Mouse (Mus musculus): ENCODE results near the gene Hip1r. TPM values are rescaled to one million over a fixed set of nuclear protein-coding genes. Genes with fewer than 3 reads are reported as not detected.

The Hip1r gene
- polyA plus RNA-seq, 1 experiment from 2014 or later, result 34.2 TPM

DNA sequence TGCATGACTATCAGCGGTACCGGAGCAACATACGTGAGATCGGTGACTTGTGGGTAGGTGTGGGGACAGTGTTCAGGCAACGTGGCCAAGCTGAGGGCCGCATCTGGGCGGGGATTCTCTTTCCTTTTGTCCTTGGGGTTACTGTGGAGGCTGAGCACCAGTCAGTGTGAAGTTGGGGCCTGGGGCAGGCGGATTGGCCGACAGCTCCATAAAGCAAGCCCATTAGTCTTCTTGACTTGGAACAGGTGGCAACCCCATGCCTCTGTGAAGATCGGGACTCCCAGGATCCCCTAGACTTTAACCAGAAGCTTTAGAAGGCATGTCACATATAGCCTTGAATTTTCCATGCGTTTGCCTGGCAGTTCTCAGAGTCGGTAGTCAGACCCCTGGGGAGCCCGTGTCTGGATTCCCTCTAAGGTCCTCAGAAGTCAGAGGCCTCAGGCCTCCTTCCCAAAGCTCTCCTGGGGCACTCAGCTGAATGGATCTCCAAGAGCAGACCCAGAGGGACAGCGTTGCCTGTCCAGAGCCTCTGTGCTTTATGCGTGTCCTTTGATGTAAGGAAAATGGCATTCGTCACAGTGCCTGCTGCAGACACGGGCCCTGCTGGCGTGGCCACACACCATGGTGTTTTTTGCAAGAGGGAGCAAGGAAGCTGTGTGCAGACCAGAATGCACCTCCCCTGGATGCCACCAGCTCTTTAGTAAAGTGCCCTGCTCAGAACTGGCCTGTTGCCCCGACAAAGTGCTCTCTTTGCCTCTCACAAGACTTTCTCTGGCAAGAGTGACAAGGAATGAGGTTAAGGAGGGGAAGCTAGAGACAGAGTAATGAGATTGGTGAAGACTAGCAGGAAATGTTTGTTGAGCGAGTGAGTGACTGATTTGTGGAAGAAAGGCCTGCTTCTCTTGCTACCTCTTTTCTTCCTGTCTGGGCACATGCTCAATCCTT is 16.8 kb downstream of the Hip1r start:
- Histone ChIP-seq H3K4me1 (replicated peaks) (peaks cover 39% of the 10 kb centered on the region), H3K4me2 (no peak overlapping the region), H3K9ac (no peak overlapping the region), H3K9me3 (no peaks in the 10 kb centered on the region), H3K4me3 (no peak overlapping the region), H3K27ac (replicated peaks) (peak overlapping the region; percentile 2; the same call in 1 of the 2 replicates), H3K27me3 (no peaks in the 10 kb centered on the region; the same call in 1 of the 2 replicates), H3K36me3 (no peaks in the 10 kb centered on the region)
- ATAC-seq (ENCODE audit: low FRiP score, low read depth), result peak; percentile 40; the same call in 1 of the 2 replicates
- 37% methylated on average over 20 of the region's 20 CpGs for WGBS

DNA sequence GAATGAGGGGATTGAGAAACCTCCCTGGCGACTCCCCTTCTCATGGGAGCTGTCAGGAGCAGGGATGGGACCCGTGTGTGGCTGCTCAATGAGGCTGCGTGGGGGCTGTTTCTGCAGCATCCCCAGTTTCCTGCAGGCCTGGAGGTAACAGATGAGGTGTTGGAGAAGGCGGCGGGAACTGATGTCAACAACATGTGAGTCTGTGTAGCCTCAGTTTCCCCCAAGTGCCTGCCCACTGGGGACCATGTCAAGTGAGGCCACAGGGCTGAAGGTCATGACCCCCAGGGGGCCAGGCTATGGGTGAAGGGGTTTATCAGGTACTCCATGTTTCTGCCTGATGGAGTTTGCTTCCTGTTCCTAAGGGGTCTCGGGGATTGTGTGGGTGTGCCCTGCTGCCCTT is 17.9 kb downstream of the Hip1r start:
- 0 out of 2 replicates have a peak overlapping the region, but pooled peaks have one; percentile 2 for H3K27ac ChIP-seq (replicated peaks)
- no peak overlapping the region for H3K4me2 ChIP-seq
- 78% methylated on average over 6 of the region's 6 CpGs for WGBS
- H3K36me3 ChIP-seq, result no peaks in the 10 kb centered on the region
- H3K4me3 ChIP-seq, result no peak overlapping the region
- no peaks in the 10 kb centered on the region for H3K9me3 ChIP-seq
- H3K4me1 ChIP-seq (replicated peaks), result peaks cover 39% of the 10 kb centered on the region
- no peak overlapping the region for H3K9ac ChIP-seq
- ATAC-seq (ENCODE audit: low FRiP score, low read depth), result no peak
- no peaks in the 10 kb centered on the region; the same call in 1 of the 2 replicates for H3K27me3 ChIP-seq

DNA sequence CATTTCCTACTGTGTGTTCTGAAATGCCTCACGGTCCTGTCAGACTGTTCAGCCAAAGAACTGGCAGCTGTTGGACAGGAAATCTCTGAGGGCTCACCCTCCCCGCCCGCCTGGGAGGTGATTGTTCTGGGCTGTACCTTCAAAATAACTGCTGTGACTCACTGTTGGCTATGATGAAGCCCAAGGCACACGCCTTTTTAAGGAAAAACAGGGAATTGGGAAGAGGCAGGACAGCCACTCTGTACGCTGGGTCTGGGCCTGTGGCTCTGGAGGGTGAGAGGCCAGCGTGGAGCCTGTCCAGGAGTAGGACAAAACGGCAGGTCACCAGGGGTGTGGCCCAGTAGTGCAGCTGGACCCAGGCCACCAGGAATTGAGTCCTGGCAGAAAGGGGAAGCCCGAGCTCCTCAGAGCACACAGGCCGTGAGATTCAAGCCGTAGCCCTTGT is 18.8 kb downstream of the Hip1r start:
- no peaks in the 10 kb centered on the region for H3K9me3 ChIP-seq
- no peak for ATAC-seq (ENCODE audit: low FRiP score, low read depth)
- H3K36me3 ChIP-seq, result no peaks in the 10 kb centered on the region
- H3K27me3 ChIP-seq, result no peaks in the 10 kb centered on the region; the same call in 1 of the 2 replicates
- 62% methylated on average over 10 of the region's 10 CpGs for WGBS
- H3K9ac ChIP-seq, result no peak overlapping the region
- H3K4me2 ChIP-seq, result no peak overlapping the region
- no peak overlapping the region for H3K4me3 ChIP-seq
- peaks cover 44% of the 10 kb centered on the region for H3K4me1 ChIP-seq (replicated peaks)
- H3K27ac ChIP-seq (replicated peaks), result peak overlapping the region; percentile 62

- WGBS, result 32% methylated on average over 5 of the region's 5 CpGs
- Histone ChIP-seq H3K27me3 (no peaks in the 10 kb centered on the region; the same call in 1 of the 2 replicates), H3K4me1 (replicated peaks) (peaks cover 50% of the 10 kb centered on the region), H3K4me2 (no peak overlapping the region), H3K9me3 (no peaks in the 10 kb centered on the region), H3K4me3 (no peak overlapping the region), H3K36me3 (no peaks in the 10 kb centered on the region), H3K9ac (no peak overlapping the region), H3K27ac (replicated peaks) (peak overlapping the region; percentile 62)
- peak; percentile 23; the same call in 1 of the 2 replicates for ATAC-seq (ENCODE audit: low FRiP score, low read depth)
Observed at GRCm38 (mm10) chr5:123992794-123993193, 19.4 kb downstream of the Hip1r start.

- H3K9ac ChIP-seq, result no peak overlapping the region
- no peaks in the 10 kb centered on the region for H3K9me3 ChIP-seq
- H3K4me2 ChIP-seq, result no peak overlapping the region
- 44% methylated on average over 7 of the region's 7 CpGs for WGBS
- no peaks in the 10 kb centered on the region for H3K36me3 ChIP-seq
- ATAC-seq (ENCODE audit: low FRiP score, low read depth), result peak; percentile 82
- H3K27me3 ChIP-seq, result no peaks in the 10 kb centered on the region; the same call in 1 of the 2 replicates
- H3K27ac ChIP-seq (replicated peaks), result peak overlapping the region; percentile 62
- no peak overlapping the region for H3K4me3 ChIP-seq
- peaks cover 53% of the 10 kb centered on the region for H3K4me1 ChIP-seq (replicated peaks)
Observed at GRCm38 (mm10) chr5:123993263-123994036, 20.0 kb downstream of the Hip1r start.

GRCm38 (mm10) chr5:123994468-123994867 is 21.0 kb downstream of the Hip1r start:
- WGBS, result 78% methylated on average over 7 of the region's 7 CpGs
- H3K36me3 ChIP-seq, result no peaks in the 10 kb centered on the region
- H3K4me2 ChIP-seq, result no peak overlapping the region
- no peak overlapping the region for H3K9ac ChIP-seq
- no peaks in the 10 kb centered on the region for H3K9me3 ChIP-seq
- no peaks in the 10 kb centered on the region for H3K27me3 ChIP-seq
- no peak for ATAC-seq (ENCODE audit: low FRiP score, low read depth)
- H3K27ac ChIP-seq (replicated peaks), result peak overlapping the region; percentile 62
- no peak overlapping the region for H3K4me3 ChIP-seq
- H3K4me1 ChIP-seq (replicated peaks), result peaks cover 50% of the 10 kb centered on the region

GRCm38 (mm10) chr5:123995388-123995787 is 22.0 kb downstream of the Hip1r start:
- WGBS, result 75% methylated on average over 6 of the region's 6 CpGs

GRCm38 (mm10) chr5:123996194-123996593 is 22.8 kb downstream of the Hip1r start:
- 88% methylated on average over 10 of the region's 10 CpGs for WGBS
- no peak for ATAC-seq (ENCODE audit: low FRiP score, low read depth)
- no peak overlapping the region for H3K27ac ChIP-seq (replicated peaks)

More at GRCm38 (mm10) chr5:123995388-123995787, 22.0 kb downstream of the Hip1r start:
- Histone ChIP-seq H3K4me1 (replicated peaks) (peaks cover 41% of the 10 kb centered on the region), H3K36me3 (no peaks in the 10 kb centered on the region), H3K9ac (no peak overlapping the region), H3K9me3 (no peaks in the 10 kb centered on the region), H3K4me3 (no peak overlapping the region), H3K4me2 (no peak overlapping the region), H3K27ac (replicated peaks) (no peak overlapping the region), H3K27me3 (no peaks in the 10 kb centered on the region)
- ATAC-seq (ENCODE audit: low FRiP score, low read depth), result no peak

GRCm38 (mm10) chr5:123996695-123997094 is 23.3 kb downstream of the Hip1r start:
- no peak overlapping the region for H3K4me3 ChIP-seq
- H3K36me3 ChIP-seq, result no peaks in the 10 kb centered on the region
- WGBS, result 85% methylated on average over 14 of the region's 14 CpGs
- no peak for ATAC-seq (ENCODE audit: low FRiP score, low read depth)
- H3K27ac ChIP-seq (replicated peaks), result 0 out of 2 replicates have a peak overlapping the region, but pooled peaks have one; percentile 53
- H3K4me2 ChIP-seq, result no peak overlapping the region
- no peaks in the 10 kb centered on the region for H3K9me3 ChIP-seq
- no peaks in the 10 kb centered on the region for H3K27me3 ChIP-seq
- no peak overlapping the region for H3K9ac ChIP-seq
- H3K4me1 ChIP-seq (replicated peaks), result peaks cover 36% of the 10 kb centered on the region

More at GRCm38 (mm10) chr5:123996194-123996593, 22.8 kb downstream of the Hip1r start:
- Histone ChIP-seq H3K36me3 (no peaks in the 10 kb centered on the region), H3K4me2 (no peak overlapping the region), H3K4me3 (no peak overlapping the region), H3K4me1 (replicated peaks) (peaks cover 37% of the 10 kb centered on the region), H3K9ac (no peak overlapping the region), H3K27me3 (no peaks in the 10 kb centered on the region), H3K9me3 (no peaks in the 10 kb centered on the region)

GRCm38 (mm10) chr5:123997211-123997751 is 23.9 kb downstream of the Hip1r start:
- no peak overlapping the region for H3K9ac ChIP-seq
- H3K27ac ChIP-seq (replicated peaks), result peak overlapping the region; percentile 53
- WGBS, result 73% methylated on average over 24 of the region's 24 CpGs
- no peaks in the 10 kb centered on the region for H3K27me3 ChIP-seq
- no peaks in the 10 kb centered on the region for H3K9me3 ChIP-seq
- H3K4me2 ChIP-seq, result no peak overlapping the region
- H3K4me3 ChIP-seq, result no peak overlapping the region
- ATAC-seq (ENCODE audit: low FRiP score, low read depth), result no peak
- peaks cover 31% of the 10 kb centered on the region for H3K4me1 ChIP-seq (replicated peaks)
- H3K36me3 ChIP-seq, result no peaks in the 10 kb centered on the region

DNA sequence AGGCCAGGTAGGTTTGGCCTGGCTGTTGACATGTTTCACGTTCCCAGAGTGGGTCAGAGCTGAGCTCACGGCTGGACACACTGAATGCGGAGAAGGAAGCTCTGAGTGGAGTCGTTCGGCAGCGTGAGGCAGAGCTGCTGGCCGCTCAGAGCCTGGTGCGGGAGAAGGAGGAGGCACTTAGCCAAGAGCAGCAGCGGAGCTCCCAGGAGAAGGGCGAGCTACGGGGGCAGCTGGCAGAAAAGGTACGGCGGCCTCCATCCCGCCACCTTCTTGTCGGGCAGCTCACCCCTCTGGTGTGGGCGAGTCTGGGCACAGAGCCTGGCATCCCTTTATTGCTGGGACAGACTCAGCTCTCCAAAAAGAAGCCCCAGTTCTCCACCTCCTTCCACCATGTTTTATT is 24.4 kb downstream of the Hip1r start:
- Histone ChIP-seq H3K27me3 (no peaks in the 10 kb centered on the region), H3K27ac (replicated peaks) (peak overlapping the region; percentile 53), H3K4me2 (no peak overlapping the region), H3K4me3 (no peak overlapping the region), H3K9me3 (no peaks in the 10 kb centered on the region), H3K36me3 (no peaks in the 10 kb centered on the region), H3K9ac (no peak overlapping the region), H3K4me1 (replicated peaks) (peaks cover 31% of the 10 kb centered on the region)
- no peak for ATAC-seq (ENCODE audit: low FRiP score, low read depth)
- WGBS, result 61% methylated on average over 16 of the region's 16 CpGs

All from hindbrain, embryonic 15.5 days (tissue).